Mouse (Mus musculus) liver, embryonic 12.5 days (tissue): Measurements from ENCODE around the gene Fam227a. TPM values are rescaled to one million over a fixed set of nuclear protein-coding genes. Genes with fewer than 3 reads are reported as not detected.

Experiments used
- ATAC-seq: fragments of 200-750 bp; cut with Nextera tagmentation; 2 replicates; pipeline ENCODE4 v1.8.0; 2017; ENCODE audit warnings: moderate number of reproducible peaks, mild to moderate bottlenecking, moderate library complexity
- H3K27ac ChIP-seq: fragments of 300-500 bp; sonication (generic); 2 replicates; pipeline ENCODE4 v1.5.1; 2016; ENCODE audit warnings: mild to moderate bottlenecking
- H3K27me3 ChIP-seq: fragments of 300-500 bp; sonication (generic); replicated peaks from 2 replicates; pipeline ENCODE4 v1.6.1; 2016; ENCODE audit warnings: mild to moderate bottlenecking, moderate library complexity
- H3K36me3 ChIP-seq: fragments of 300-500 bp; sonication (generic); 2 replicates; pipeline ENCODE4 v1.6.1; 2016; ENCODE audit warnings: mild to moderate bottlenecking, moderate library complexity
- H3K4me1 ChIP-seq: fragments of 300-500 bp; sonication (generic); 2 replicates; pipeline ENCODE4 v1.6.1; 2016
- H3K4me2 ChIP-seq: fragments of 300-500 bp; sonication (generic); 2 replicates; pipeline ENCODE4 v1.6.1; 2016; ENCODE audit warnings: mild to moderate bottlenecking, moderate library complexity
- H3K4me3 ChIP-seq: fragments of 300-500 bp; sonication (generic); 2 replicates; pipeline ENCODE4 v1.5.1; 2016; ENCODE audit warnings: mild to moderate bottlenecking, moderate library complexity
- H3K9ac ChIP-seq: fragments of 300-500 bp; sonication (generic); 2 replicates; pipeline ENCODE4 v1.6.1; 2016; ENCODE audit warnings: mild to moderate bottlenecking, moderate library complexity
- H3K9me3 ChIP-seq: fragments of 300-500 bp; sonication (generic); replicated peaks from 2 replicates; pipeline ENCODE4 v1.6.1; 2016; ENCODE audit warnings: mild to moderate bottlenecking, moderate library complexity
- WGBS: fragments of 180-500 bp; shearing (Covaris S2); methylation state at CpG from one replicate; pipeline ENCODE4 v1.1.7; 2016; ENCODE audit not compliant: insufficient replicate concordance; 5-methylcytosine and 5-hydroxymethylcytosine counted together
- polyA plus RNA-seq: library from polyadenylated mRNA; unstranded; fragments of >200 nt; fragmentation: Nextera tagmentation; extraction: Ambion mirVana; gene quantifications from 2 replicates; pipeline ENCODE4 v1.2.1, GENCODE M21; 2016

The Fam227a gene
- polyA plus RNA-seq, 1 experiment from 2014 or later, result 0.37 TPM

DNA sequence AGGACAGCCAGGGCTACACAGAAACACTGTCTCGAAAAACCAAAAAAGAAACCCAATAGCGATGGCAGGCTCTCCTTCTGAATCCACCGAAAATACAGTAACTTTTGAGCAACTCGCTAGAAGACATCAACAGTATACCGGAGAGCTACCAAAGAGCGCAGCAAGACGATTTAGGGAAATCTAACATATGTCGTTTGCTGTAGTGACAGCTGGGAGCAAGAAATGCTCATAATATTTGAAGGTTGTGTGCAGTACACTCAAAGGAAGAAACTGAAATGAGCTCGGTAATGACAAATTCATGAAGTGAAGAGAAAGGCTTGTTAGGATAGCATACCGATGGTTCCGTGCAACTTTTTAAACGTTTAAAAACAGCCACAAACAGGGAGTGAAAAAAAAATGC is 52.6 kb downstream of the Fam227a start:
- Histone ChIP-seq H3K4me2 (no peak overlapping the region), H3K27me3 (peaks cover 40% of the 10 kb centered on the region), H3K36me3 (no peaks in the 10 kb centered on the region), H3K4me1 (peaks cover 14% of the 10 kb centered on the region), H3K4me3 (no peak overlapping the region), H3K9ac (no peak overlapping the region), H3K27ac (no peak overlapping the region), H3K9me3 (no peaks in the 10 kb centered on the region)
- ATAC-seq, result no peak
- 79% methylated on average over 12 of the region's 12 CpGs for WGBS

DNA sequence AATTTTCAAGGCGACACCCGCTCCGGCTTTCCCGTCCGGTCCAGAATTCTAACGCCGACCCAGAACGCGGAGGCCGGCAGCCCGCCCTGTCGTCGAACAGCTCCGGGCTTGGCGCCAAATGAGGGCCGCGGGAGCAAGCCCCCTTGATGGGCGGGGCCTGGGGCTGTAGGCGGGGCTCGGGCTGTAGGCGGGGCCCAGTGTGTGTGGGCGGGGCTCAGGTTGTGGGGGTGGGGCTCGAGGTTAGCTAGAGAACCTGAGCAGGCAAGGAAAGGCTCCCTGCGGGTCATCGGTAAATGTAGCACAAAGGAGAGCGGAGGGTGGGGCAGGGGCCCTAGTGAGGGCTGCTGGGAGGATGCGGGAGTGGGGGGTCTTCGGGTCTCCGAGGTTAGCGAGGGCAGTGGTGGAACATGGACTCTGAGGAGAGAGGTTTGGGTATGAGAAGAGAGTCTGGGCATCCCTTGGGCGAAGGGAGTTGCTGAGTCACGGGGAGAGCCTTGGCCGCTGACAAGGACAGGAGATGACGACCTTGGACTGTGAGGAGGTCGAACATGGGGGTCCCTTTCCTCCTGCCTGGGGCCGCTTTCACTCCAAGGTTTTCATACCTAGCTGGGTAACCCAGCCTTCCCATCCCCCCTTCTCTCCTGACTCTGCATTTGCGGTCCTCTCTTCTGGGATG is 53.6 kb downstream of the Fam227a start, which contains the start of gene Dmc1:
Gene Dmc1, minus strand, starts transcription at position 120 of the 676 bp plus-strand sequence.
- Histone ChIP-seq H3K9ac (peak within 1 kb of the TSS; percentile 20; the same call in 1 of the 2 replicates), H3K27ac (no peak within 1 kb of the TSS)

DNA sequence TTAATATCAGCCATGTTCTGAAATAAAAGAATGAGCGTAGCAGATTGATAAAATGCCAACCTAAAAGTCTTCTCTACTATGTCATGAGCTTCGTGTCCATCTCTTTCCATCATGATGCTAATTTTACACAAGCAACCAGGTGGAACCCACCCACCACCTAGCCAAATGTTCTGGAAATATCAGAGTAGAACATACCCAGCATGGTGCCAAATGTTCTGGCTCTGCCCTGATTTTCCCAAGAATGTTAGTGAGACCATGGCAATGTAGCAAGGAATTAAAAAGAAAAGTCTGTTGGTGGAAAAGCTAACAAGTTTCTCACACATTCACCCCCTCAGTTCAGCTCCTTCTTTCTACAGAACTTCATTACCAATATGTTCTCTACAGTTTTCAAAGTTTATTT is 58.6 kb downstream of the Fam227a start:
- Histone ChIP-seq H3K4me3 (no peak overlapping the region), H3K4me2 (no peak overlapping the region), H3K4me1 (peaks cover 9% of the 10 kb centered on the region), H3K36me3 (no peaks in the 10 kb centered on the region), H3K9me3 (no peaks in the 10 kb centered on the region), H3K27ac (no peak overlapping the region), H3K9ac (no peak overlapping the region), H3K27me3 (peaks cover 25% of the 10 kb centered on the region)
- WGBS, result 62% methylated on average over 2 of the region's 2 CpGs
- ATAC-seq, result no peak

More for the DNA sequence above, 53.6 kb downstream of the Fam227a start, which contains the start of gene Dmc1:
- Histone ChIP-seq H3K4me2 (peak within 1 kb of the TSS; percentile 63), H3K4me3 (peak within 1 kb of the TSS; percentile 38), H3K36me3 (no peaks in the 10 kb centered on the region), H3K9me3 (no peaks in the 10 kb centered on the region), H3K27me3 (peaks cover 40% of the 10 kb centered on the region), H3K4me1 (peaks cover 14% of the 10 kb centered on the region)
- ATAC-seq, result peak; percentile 47; the same call in 1 of the 2 replicates
- WGBS, result 10% methylated on average over 37 of the region's 37 CpGs

DNA sequence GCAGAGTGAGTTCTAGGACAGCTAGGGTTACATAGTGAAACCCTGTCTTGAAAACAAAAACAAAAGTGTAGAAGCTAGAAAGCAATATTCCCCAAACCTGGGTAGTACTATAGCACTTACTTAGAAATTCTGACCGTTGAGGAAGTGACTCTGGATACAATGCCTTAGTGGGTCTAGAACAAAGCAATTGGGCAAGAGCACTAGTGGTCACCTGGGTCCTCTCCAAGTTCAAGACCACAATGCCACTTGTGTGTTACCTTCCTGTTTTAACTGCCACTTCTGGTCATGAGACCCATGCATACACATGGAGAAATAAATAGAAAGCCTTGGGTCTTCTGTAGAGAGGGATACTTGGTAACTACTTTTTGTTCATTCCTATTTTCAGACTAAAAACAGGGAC is 60.0 kb downstream of the Fam227a start:
- H3K27me3 ChIP-seq, result peaks cover 10% of the 10 kb centered on the region; the same call in 1 of the 2 replicates

DNA sequence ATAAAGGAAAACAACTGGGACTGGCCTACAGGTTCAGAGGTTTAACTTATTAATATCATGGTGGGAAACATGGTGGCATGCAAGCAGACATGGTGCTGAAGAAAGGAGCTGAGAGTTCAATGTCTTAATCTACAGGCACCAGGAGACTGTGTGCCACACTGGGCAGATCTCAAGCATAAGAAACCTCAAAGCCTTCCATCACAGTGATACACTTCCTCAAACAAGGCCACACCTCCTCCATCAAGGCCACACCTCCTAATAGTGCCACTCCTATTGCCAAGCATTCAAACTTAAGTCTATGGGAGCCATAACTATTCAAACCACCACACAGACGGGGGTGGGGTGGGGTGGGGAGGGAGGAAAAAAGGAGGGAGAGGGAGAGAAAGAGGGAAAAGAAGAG is 77.2 kb downstream of the Fam227a start:
- Histone ChIP-seq H3K9me3 (no peaks in the 10 kb centered on the region), H3K4me3 (no peak overlapping the region), H3K27ac (no peak overlapping the region), H3K27me3 (no peaks in the 10 kb centered on the region), H3K4me2 (no peak overlapping the region), H3K9ac (no peak overlapping the region), H3K36me3 (no peaks in the 10 kb centered on the region), H3K4me1 (no peaks in the 10 kb centered on the region)
- 41% methylated on average over 1 of the region's 1 CpGs for WGBS
- no peak for ATAC-seq

More for the DNA sequence above, 60.0 kb downstream of the Fam227a start:
- Histone ChIP-seq H3K27ac (no peak overlapping the region), H3K4me1 (no peaks in the 10 kb centered on the region), H3K9me3 (no peaks in the 10 kb centered on the region), H3K4me2 (no peak overlapping the region), H3K9ac (no peak overlapping the region), H3K4me3 (no peak overlapping the region), H3K36me3 (no peaks in the 10 kb centered on the region)
- WGBS, result 56% methylated on average over 1 of the region's 1 CpGs
- no peak for ATAC-seq

DNA sequence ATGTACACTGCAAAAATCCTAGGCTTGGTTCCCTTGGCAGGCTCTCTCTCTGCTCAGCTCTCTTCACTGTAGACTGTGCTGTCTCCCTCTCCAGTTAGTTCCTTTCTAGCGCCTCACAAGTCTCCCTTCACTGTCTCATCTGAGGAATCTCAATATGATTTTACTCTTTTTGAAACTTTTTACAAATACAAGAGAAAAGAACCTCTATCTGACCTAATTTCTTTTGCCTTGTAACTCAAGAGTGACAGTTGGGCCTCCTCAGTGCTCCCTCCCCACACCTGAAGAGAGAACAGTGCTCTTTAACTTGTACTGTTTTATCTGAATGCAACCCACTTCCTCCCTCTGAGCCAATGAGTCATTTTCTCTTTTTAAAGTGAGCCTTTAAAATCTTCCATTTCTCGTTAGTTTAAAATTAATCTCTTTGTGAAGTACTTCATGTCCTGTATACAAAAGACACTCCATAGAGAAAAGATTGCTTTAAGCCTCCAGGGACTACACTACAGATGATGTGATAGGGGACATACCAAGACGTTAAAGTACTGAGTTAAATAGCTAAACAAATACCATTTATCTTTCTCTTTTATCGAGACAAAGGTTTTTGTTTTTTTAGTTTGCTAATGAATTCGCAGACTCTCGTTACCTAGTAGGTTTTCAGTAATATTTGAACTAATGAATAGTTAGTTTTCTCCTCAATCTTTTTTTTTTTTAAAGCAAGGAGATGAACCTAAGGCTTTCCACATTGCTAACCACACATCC is 80.9 kb downstream of the Fam227a start:
- Histone ChIP-seq H3K36me3 (no peaks in the 10 kb centered on the region), H3K9ac (no peak overlapping the region), H3K9me3 (no peaks in the 10 kb centered on the region), H3K4me1 (no peaks in the 10 kb centered on the region), H3K27ac (no peak overlapping the region), H3K4me2 (no peak overlapping the region), H3K4me3 (no peak overlapping the region), H3K27me3 (no peaks in the 10 kb centered on the region; the same call in 1 of the 2 replicates)
- 52% methylated on average over 6 of the region's 6 CpGs for WGBS
- ATAC-seq, result no peak

DNA sequence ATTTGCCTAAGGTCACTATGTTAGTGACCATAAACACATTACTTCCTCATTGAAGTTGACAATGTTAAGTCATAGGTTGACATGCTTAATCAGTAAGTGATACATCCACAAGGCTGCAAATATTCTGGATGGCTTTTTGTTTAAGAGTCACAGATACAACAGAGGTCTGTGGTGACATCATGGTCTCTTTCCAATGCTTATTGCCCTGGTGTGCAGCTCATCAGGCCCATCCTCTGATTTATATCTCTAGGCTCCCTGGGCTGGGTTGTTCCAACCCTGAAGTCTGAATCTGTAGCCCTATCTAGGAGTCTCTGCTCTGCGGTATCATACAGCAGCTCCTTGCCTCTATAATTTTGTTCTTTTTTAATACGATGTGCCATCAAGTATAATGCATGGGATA is 81.8 kb downstream of the Fam227a start:
- Histone ChIP-seq H3K36me3 (no peaks in the 10 kb centered on the region), H3K4me3 (no peak overlapping the region), H3K9ac (no peak overlapping the region), H3K4me2 (no peak overlapping the region), H3K9me3 (no peaks in the 10 kb centered on the region), H3K27ac (no peak overlapping the region), H3K4me1 (no peaks in the 10 kb centered on the region), H3K27me3 (no peaks in the 10 kb centered on the region; the same call in 1 of the 2 replicates)
- ATAC-seq, result no peak
- 69% methylated on average over 2 of the region's 2 CpGs for WGBS

DNA sequence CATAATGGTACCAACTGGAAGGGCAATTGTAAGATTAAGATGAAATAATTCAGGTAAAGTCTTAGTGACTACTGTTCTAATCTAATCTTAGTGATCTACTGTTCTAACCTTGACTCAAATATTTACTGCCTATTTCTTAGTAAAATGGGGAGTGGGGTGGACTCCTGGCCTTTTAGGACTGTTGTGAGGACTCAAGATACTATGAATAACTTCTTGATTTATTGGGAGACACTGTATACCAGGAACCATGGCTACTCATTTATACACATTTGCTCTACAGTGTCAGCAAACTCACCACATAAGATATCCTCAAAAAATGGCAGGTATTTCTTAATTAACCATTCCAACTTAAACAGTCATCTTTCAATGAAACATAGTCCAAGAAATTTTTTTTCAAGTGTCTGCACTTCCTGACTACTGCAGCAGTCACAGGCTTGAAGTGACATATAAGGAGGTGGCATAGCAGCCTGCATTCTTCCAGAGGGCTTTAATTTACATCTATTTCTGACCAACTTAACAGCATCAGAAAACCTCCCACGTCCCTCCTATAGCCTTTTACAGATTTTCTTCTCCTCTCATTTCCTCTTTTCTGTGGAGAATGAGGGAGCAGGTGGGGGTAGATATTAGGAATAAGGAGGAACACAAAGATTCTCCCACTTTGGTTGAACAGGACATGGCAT is 83.1 kb downstream of the Fam227a start:
- Histone ChIP-seq H3K36me3 (no peaks in the 10 kb centered on the region), H3K4me1 (no peaks in the 10 kb centered on the region), H3K9ac (no peak overlapping the region), H3K9me3 (no peaks in the 10 kb centered on the region), H3K27me3 (no peaks in the 10 kb centered on the region; the same call in 1 of the 2 replicates), H3K4me2 (no peak overlapping the region), H3K4me3 (no peak overlapping the region), H3K27ac (no peak overlapping the region)
- WGBS, result 20% methylated on average over 1 of the region's 1 CpGs
- ATAC-seq, result no peak

DNA sequence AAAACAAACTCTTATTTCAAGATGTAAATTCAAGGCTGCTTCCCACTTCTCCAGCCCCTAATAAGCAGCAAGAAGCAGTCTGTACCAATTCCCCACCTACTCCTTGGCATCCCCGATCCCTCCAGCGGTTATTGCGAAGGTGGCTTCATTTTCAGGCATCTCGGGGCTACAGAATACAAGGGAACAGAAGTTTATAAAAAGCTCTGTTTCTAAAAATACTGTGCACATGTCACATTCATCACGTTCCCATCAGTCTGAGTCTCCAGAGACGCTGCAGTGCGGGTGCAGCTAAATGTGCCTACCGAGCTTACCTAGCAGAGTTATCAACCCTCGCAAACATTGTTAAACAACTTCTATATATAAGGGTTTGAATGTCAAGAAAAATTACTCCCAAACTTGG is 96.3 kb downstream of the Fam227a start:
- H3K4me1 ChIP-seq, result no peaks in the 10 kb centered on the region
- H3K9me3 ChIP-seq, result no peaks in the 10 kb centered on the region
- H3K27me3 ChIP-seq, result peaks cover 20% of the 10 kb centered on the region; the same call in 1 of the 2 replicates
- H3K36me3 ChIP-seq, result no peaks in the 10 kb centered on the region
- 68% methylated on average over 9 of the region's 9 CpGs for WGBS
- H3K27ac ChIP-seq, result no peak overlapping the region
- no peak for ATAC-seq
- no peak overlapping the region for H3K4me3 ChIP-seq
- H3K9ac ChIP-seq, result no peak overlapping the region
- H3K4me2 ChIP-seq, result no peak overlapping the region

DNA sequence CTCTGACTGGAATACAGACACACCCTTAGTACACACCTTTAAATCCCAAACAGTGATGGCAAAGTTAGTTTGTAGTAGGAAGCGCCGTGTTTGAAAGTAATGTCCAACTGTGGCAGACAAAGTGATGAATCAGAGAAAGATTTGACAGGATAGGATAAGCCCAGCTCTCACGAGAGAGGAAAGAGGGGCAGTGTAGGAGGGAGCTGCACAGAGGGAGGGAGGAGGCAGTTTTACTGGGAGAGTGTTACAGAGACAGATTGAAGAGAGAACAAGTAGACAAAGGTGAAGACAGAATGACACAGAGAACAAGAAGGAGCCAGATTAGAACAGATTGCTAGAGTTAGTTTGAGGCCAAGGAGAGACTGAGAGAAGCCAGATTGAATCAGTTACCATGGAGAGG is 99.1 kb downstream of the Fam227a start:
- Histone ChIP-seq H3K9me3 (no peaks in the 10 kb centered on the region), H3K4me1 (no peaks in the 10 kb centered on the region), H3K27ac (no peak overlapping the region), H3K36me3 (no peaks in the 10 kb centered on the region), H3K27me3 (peaks cover 15% of the 10 kb centered on the region; the same call in 1 of the 2 replicates), H3K4me2 (no peak overlapping the region), H3K4me3 (no peak overlapping the region), H3K9ac (no peak overlapping the region)
- no peak for ATAC-seq
- WGBS, result 50% methylated on average over 3 of the region's 3 CpGs
